Mouse (Mus musculus) midbrain, embryonic 13.5 days (tissue): ENCODE results near the gene Cdip1. TPM values are rescaled to one million over a fixed set of nuclear protein-coding genes. Genes with fewer than 3 reads are reported as not detected.

Source experiments
- ATAC-seq: fragments of 200-750 bp; cut with Nextera tagmentation; 2 replicates; pipeline ENCODE4 v1.8.0; 2017; ENCODE audit warnings: mild to moderate bottlenecking, moderate TSS enrichment, moderate library complexity
- H3K27ac ChIP-seq: fragments of 300-500 bp; sonication (generic); 2 replicates; pipeline ENCODE4 v1.5.1; 2015; ENCODE audit warnings: inconsistent platforms, mild to moderate bottlenecking, moderate library complexity
- H3K27me3 ChIP-seq: fragments of 300-500 bp; sonication (generic); 2 replicates; pipeline ENCODE4 v1.6.1; 2015; ENCODE audit warnings: mild to moderate bottlenecking, inconsistent platforms
- H3K36me3 ChIP-seq: fragments of 300-500 bp; sonication (generic); 2 replicates; pipeline ENCODE4 v1.6.1; 2015; ENCODE audit warnings: mild to moderate bottlenecking, inconsistent platforms
- H3K4me1 ChIP-seq: fragments of 300-500 bp; sonication (generic); replicated peaks from 2 replicates; pipeline ENCODE4 v1.6.1; 2015; ENCODE audit warnings: inconsistent platforms
- H3K4me2 ChIP-seq: fragments of 300-500 bp; sonication (generic); replicated peaks from 2 replicates; pipeline ENCODE4 v1.6.1; 2015; ENCODE audit warnings: moderate library complexity, mild to moderate bottlenecking, inconsistent platforms
- H3K4me3 ChIP-seq: fragments of 300-500 bp; sonication (generic); replicated peaks from 2 replicates; pipeline ENCODE4 v1.5.1; 2015; ENCODE audit warnings: mild to moderate bottlenecking, inconsistent platforms
- H3K9ac ChIP-seq: fragments of 300-500 bp; sonication (generic); replicated peaks from 2 replicates; pipeline ENCODE4 v1.6.1; 2015; ENCODE audit warnings: mild to moderate bottlenecking, inconsistent platforms
- H3K9me3 ChIP-seq: fragments of 300-500 bp; sonication (generic); 2 replicates; pipeline ENCODE4 v1.6.1; 2016; ENCODE audit warnings: mild to moderate bottlenecking, inconsistent platforms
- WGBS: fragments of 180-500 bp; shearing (Covaris S2); methylation state at CpG from one replicate; pipeline ENCODE4 v1.1.7; 2015; 5-methylcytosine and 5-hydroxymethylcytosine counted together
- polyA plus RNA-seq: library from polyadenylated mRNA; unstranded; fragments of >200 nt; fragmentation: Nextera tagmentation; extraction: Ambion mirVana; gene quantifications from 2 replicates; pipeline ENCODE4 v1.2.1, GENCODE M21; 2015

Gene Cdip1
- polyA plus RNA-seq, 1 experiment from 2014 or later, result 108 TPM

DNA sequence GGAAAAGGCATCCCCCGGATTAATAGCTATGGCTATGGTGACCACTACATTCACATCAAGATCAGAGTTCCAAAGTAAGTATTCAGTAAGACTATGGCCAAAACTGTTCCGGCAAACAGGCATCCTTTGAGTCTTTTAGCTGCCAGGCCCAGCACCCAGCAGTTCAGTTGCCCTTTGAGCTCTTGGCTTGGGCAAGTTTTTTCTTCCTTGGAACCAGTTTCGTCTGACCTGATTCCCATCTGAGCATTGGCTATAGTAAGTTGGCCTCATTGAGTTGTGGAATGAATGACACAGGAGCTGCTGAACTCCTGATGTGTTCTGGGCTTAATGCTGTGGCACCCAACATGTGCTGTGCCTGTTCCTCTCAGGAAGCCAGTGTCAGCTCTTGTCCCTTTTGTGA lies 88.9 kb downstream of the Cdip1 start:
- no peaks in the 10 kb centered on the region for H3K27me3 ChIP-seq
- no peak overlapping the region for H3K9ac ChIP-seq
- H3K27ac ChIP-seq, result no peak overlapping the region
- 90% methylated on average over 3 of the region's 3 CpGs for WGBS
- ATAC-seq, result no peak
- no peak overlapping the region for H3K4me3 ChIP-seq
- H3K4me2 ChIP-seq, result no peak overlapping the region
- H3K36me3 ChIP-seq, result peaks cover 98% of the 10 kb centered on the region
- H3K9me3 ChIP-seq, result no peaks in the 10 kb centered on the region
- H3K4me1 ChIP-seq, result no peaks in the 10 kb centered on the region

Other genes with a start within 250 kb of the Cdip1 start
- 20.5 and 21.6 TPM in 2 replicates for gene Srl, start 248.5 kb downstream of the Cdip1 start, polyA plus RNA-seq
- 10.5 and 11.2 TPM in 2 replicates for gene Tfap4, start 230.4 kb downstream of the Cdip1 start, polyA plus RNA-seq
- 20.0 and 26.3 TPM in 2 replicates for gene Glis2, start 195.6 kb downstream of the Cdip1 start, polyA plus RNA-seq
- 153 and 155 TPM in 2 replicates for gene Pam16, start 165.3 kb downstream of the Cdip1 start, polyA plus RNA-seq
- 3.2 and 4.6 TPM in 2 replicates for gene Vasn, start 150.4 kb downstream of the Cdip1 start, polyA plus RNA-seq
- 50.5 and 54.3 TPM in 2 replicates for gene Dnaja3, start 150.3 kb downstream of the Cdip1 start, polyA plus RNA-seq
- 25.1 and 26.5 TPM in 2 replicates for gene Coro7, start 110.5 kb downstream of the Cdip1 start, polyA plus RNA-seq
- 102 and 104 TPM in 2 replicates for gene Nmral1, start 70.9 kb downstream of the Cdip1 start, polyA plus RNA-seq
- 81.8 and 87.6 TPM in 2 replicates for gene Hmox2, start 63.9 kb downstream of the Cdip1 start, polyA plus RNA-seq
- gene 4930562C15Rik, start 45.1 kb upstream of the Cdip1 start, polyA plus RNA-seq, result 0.40 and 0.50 TPM in 2 replicates
- 45.8 and 46.2 TPM in 2 replicates for gene Ubald1, start 90.0 kb upstream of the Cdip1 start, polyA plus RNA-seq
- gene Mgrn1, start 96.0 kb upstream of the Cdip1 start, polyA plus RNA-seq, result 100 and 101 TPM in 2 replicates
- gene Nudt16l1, start 148.5 kb upstream of the Cdip1 start, polyA plus RNA-seq, result 130 and 131 TPM in 2 replicates
- 79.1 and 85.4 TPM in 2 replicates for gene Anks3, start 173.9 kb upstream of the Cdip1 start, polyA plus RNA-seq
- not detected in 2 replicates for gene Sept12, start 207.6 kb upstream of the Cdip1 start, polyA plus RNA-seq
- 0.81 TPM in 1 of 2 replicates, not detected in the other for gene Smim22, start 217.0 kb upstream of the Cdip1 start, polyA plus RNA-seq
- gene Rogdi, start 223.3 kb upstream of the Cdip1 start, polyA plus RNA-seq, result 137 and 139 TPM in 2 replicates